Mouse (Mus musculus): ENCODE results near the gene Nkx6-2. TPM values are rescaled to one million over a fixed set of nuclear protein-coding genes. Genes with fewer than 3 reads are reported as not detected.

Nkx6-2 gene
- polyA plus RNA-seq, 1 experiment from 2014 or later = 3.8 TPM

- WGBS = 90% methylated on average over 2 of the region's 2 CpGs
- Histone ChIP-seq H3K27ac (replicated peaks) (no peak overlapping the region), H3K4me3 (no peak overlapping the region), H3K9me3 (no peaks in the 10 kb centered on the region), H3K4me1 (peaks cover 4% of the 10 kb centered on the region; the same call in 1 of the 2 replicates), H3K36me3 (replicated peaks) (peaks cover 4% of the 10 kb centered on the region; the same call in 1 of the 2 replicates), H3K27me3 (replicated peaks; ENCODE audit: low read depth, poor library complexity, severe bottlenecking) (peaks cover 38% of the 10 kb centered on the region)
- no peak for DNase-seq (ENCODE audit: low spot score)
Observed at GRCm38 (mm10) chr7:139564161-139564560, 18.4 kb downstream of the Nkx6-2 start.

- no peak for DNase-seq (ENCODE audit: low spot score)
- Histone ChIP-seq H3K36me3 (replicated peaks) (peaks cover 10% of the 10 kb centered on the region; the same call in 1 of the 2 replicates), H3K27ac (replicated peaks) (no peak overlapping the region), H3K9me3 (no peaks in the 10 kb centered on the region), H3K4me3 (no peak overlapping the region), H3K27me3 (replicated peaks; ENCODE audit: low read depth, poor library complexity, severe bottlenecking) (peaks cover 45% of the 10 kb centered on the region), H3K4me1 (peaks cover 7% of the 10 kb centered on the region; the same call in 1 of the 2 replicates)
- WGBS = 81% methylated on average over 4 of the region's 4 CpGs
Observed at GRCm38 (mm10) chr7:139563425-139563824, 19.2 kb downstream of the Nkx6-2 start.

- DNase-seq (ENCODE audit: low spot score) = no peak
- Histone ChIP-seq H3K27me3 (replicated peaks; ENCODE audit: low read depth, poor library complexity, severe bottlenecking) (peaks cover 65% of the 10 kb centered on the region), H3K27ac (replicated peaks) (no peak overlapping the region), H3K36me3 (replicated peaks) (peaks cover 10% of the 10 kb centered on the region; the same call in 1 of the 2 replicates), H3K9me3 (no peaks in the 10 kb centered on the region), H3K4me1 (peaks cover 18% of the 10 kb centered on the region), H3K4me3 (no peak overlapping the region)
- 91% methylated on average over 10 of the region's 10 CpGs for WGBS
Observed at GRCm38 (mm10) chr7:139559659-139560058, 22.9 kb downstream of the Nkx6-2 start.

GRCm38 (mm10) chr7:139556746-139557526 is 25.7 kb downstream of the Nkx6-2 start:
- Histone ChIP-seq H3K4me1 (peaks cover 15% of the 10 kb centered on the region), H3K27ac (replicated peaks) (no peak overlapping the region), H3K36me3 (replicated peaks) (peaks cover 10% of the 10 kb centered on the region; the same call in 1 of the 2 replicates), H3K4me3 (no peak overlapping the region), H3K9me3 (no peaks in the 10 kb centered on the region), H3K27me3 (replicated peaks; ENCODE audit: low read depth, poor library complexity, severe bottlenecking) (peaks cover 81% of the 10 kb centered on the region)
- WGBS = 21% methylated on average over 10 of the region's 10 CpGs
- no peak for DNase-seq (ENCODE audit: low spot score)

- 50% methylated on average over 5 of the region's 5 CpGs for WGBS
- no peak overlapping the region for H3K27ac ChIP-seq (replicated peaks)
- H3K27me3 ChIP-seq (replicated peaks; ENCODE audit: low read depth, poor library complexity, severe bottlenecking) = peaks cover 78% of the 10 kb centered on the region
- DNase-seq (ENCODE audit: low spot score) = no peak
- H3K9me3 ChIP-seq = no peaks in the 10 kb centered on the region
- peaks cover 10% of the 10 kb centered on the region; the same call in 1 of the 2 replicates for H3K36me3 ChIP-seq (replicated peaks)
- peaks cover 19% of the 10 kb centered on the region for H3K4me1 ChIP-seq
- no peak overlapping the region for H3K4me3 ChIP-seq
Observed at GRCm38 (mm10) chr7:139556331-139556730, 26.3 kb downstream of the Nkx6-2 start.

- H3K36me3 ChIP-seq (replicated peaks) = no peaks in the 10 kb centered on the region
- DNase-seq (ENCODE audit: low spot score) = no peak
- WGBS = 55% methylated on average over 2 of the region's 2 CpGs
- no peak overlapping the region for H3K4me3 ChIP-seq
- no peak overlapping the region for H3K27ac ChIP-seq (replicated peaks)
- peaks cover 31% of the 10 kb centered on the region for H3K4me1 ChIP-seq
- no peaks in the 10 kb centered on the region for H3K9me3 ChIP-seq
- peaks cover 64% of the 10 kb centered on the region for H3K27me3 ChIP-seq (replicated peaks; ENCODE audit: low read depth, poor library complexity, severe bottlenecking)
Observed at GRCm38 (mm10) chr7:139551519-139551918, 31.1 kb downstream of the Nkx6-2 start.

- Histone ChIP-seq H3K36me3 (replicated peaks) (no peaks in the 10 kb centered on the region), H3K27ac (replicated peaks) (0 out of 2 replicates have a peak overlapping the region, but pooled peaks have one; percentile 15), H3K27me3 (replicated peaks; ENCODE audit: low read depth, poor library complexity, severe bottlenecking) (peaks cover 73% of the 10 kb centered on the region), H3K4me3 (no peak overlapping the region), H3K4me1 (peaks cover 38% of the 10 kb centered on the region), H3K9me3 (no peaks in the 10 kb centered on the region)
- WGBS = 73% methylated on average over 3 of the region's 3 CpGs
- no peak for DNase-seq (ENCODE audit: low spot score)
Observed at GRCm38 (mm10) chr7:139550086-139550783, 32.4 kb downstream of the Nkx6-2 start.

- no peak overlapping the region for H3K4me3 ChIP-seq
- H3K9me3 ChIP-seq = no peaks in the 10 kb centered on the region
- 81% methylated on average over 2 of the region's 2 CpGs for WGBS
- no peak overlapping the region for H3K27ac ChIP-seq (replicated peaks)
- peaks cover 49% of the 10 kb centered on the region for H3K4me1 ChIP-seq
- H3K27me3 ChIP-seq (replicated peaks; ENCODE audit: low read depth, poor library complexity, severe bottlenecking) = peaks cover 77% of the 10 kb centered on the region
- no peak for DNase-seq (ENCODE audit: low spot score)
- H3K36me3 ChIP-seq (replicated peaks) = no peaks in the 10 kb centered on the region; the same call in 1 of the 2 replicates
Observed at GRCm38 (mm10) chr7:139547325-139547724, 35.3 kb downstream of the Nkx6-2 start.

GRCm38 (mm10) chr7:139544706-139545625 is 37.6 kb downstream of the Nkx6-2 start:
- H3K4me3 ChIP-seq = no peak overlapping the region
- peak; percentile 42 for DNase-seq (ENCODE audit: low spot score)
- no peaks in the 10 kb centered on the region; the same call in 1 of the 2 replicates for H3K36me3 ChIP-seq (replicated peaks)
- WGBS = 51% methylated on average over 12 of the region's 12 CpGs
- H3K9me3 ChIP-seq = no peaks in the 10 kb centered on the region
- H3K27me3 ChIP-seq (replicated peaks; ENCODE audit: low read depth, poor library complexity, severe bottlenecking) = peaks cover 81% of the 10 kb centered on the region
- H3K4me1 ChIP-seq = peaks cover 34% of the 10 kb centered on the region
- 0 out of 2 replicates have a peak overlapping the region, but pooled peaks have one; percentile 10 for H3K27ac ChIP-seq (replicated peaks)

GRCm38 (mm10) chr7:139541422-139541821 is 41.2 kb downstream of the Nkx6-2 start:
- Histone ChIP-seq H3K27me3 (replicated peaks; ENCODE audit: low read depth, poor library complexity, severe bottlenecking) (peaks cover 90% of the 10 kb centered on the region), H3K4me3 (no peak overlapping the region), H3K4me1 (peaks cover 21% of the 10 kb centered on the region), H3K27ac (replicated peaks) (no peak overlapping the region), H3K9me3 (no peaks in the 10 kb centered on the region), H3K36me3 (replicated peaks) (peaks cover 5% of the 10 kb centered on the region; the same call in 1 of the 2 replicates)
- WGBS = 85% methylated on average over 6 of the region's 6 CpGs
- DNase-seq (ENCODE audit: low spot score) = no peak

GRCm38 (mm10) chr7:139540601-139541000 is 42.0 kb downstream of the Nkx6-2 start:
- H3K27me3 ChIP-seq (replicated peaks; ENCODE audit: low read depth, poor library complexity, severe bottlenecking) = peaks cover 90% of the 10 kb centered on the region
- H3K9me3 ChIP-seq = no peaks in the 10 kb centered on the region
- 84% methylated on average over 1 of the region's 1 CpGs for WGBS
- H3K36me3 ChIP-seq (replicated peaks) = peaks cover 7% of the 10 kb centered on the region
- H3K27ac ChIP-seq (replicated peaks) = no peak overlapping the region
- DNase-seq (ENCODE audit: low spot score) = no peak
- H3K4me3 ChIP-seq = no peak overlapping the region
- peaks cover 15% of the 10 kb centered on the region for H3K4me1 ChIP-seq

GRCm38 (mm10) chr7:139538541-139538940 is 44.1 kb downstream of the Nkx6-2 start:
- H3K27me3 ChIP-seq (replicated peaks; ENCODE audit: low read depth, poor library complexity, severe bottlenecking) = peaks cover 90% of the 10 kb centered on the region
- 83% methylated on average over 2 of the region's 2 CpGs for WGBS
- no peak overlapping the region for H3K4me3 ChIP-seq
- DNase-seq (ENCODE audit: low spot score) = no peak
- no peaks in the 10 kb centered on the region for H3K9me3 ChIP-seq
- no peak overlapping the region for H3K27ac ChIP-seq (replicated peaks)
- no peaks in the 10 kb centered on the region for H3K4me1 ChIP-seq
- H3K36me3 ChIP-seq (replicated peaks) = peaks cover 8% of the 10 kb centered on the region
